Mouse (Mus musculus) ovary, postnatal 14 days (tissue): ENCODE data around the gene Hist1h3g.
"Not testable (repeated sequence)": the region's sequence is repeated elsewhere in the genome, so short reads cannot be mapped to it uniquely, and the experiment has no call there.

Source experiments
- DNase-seq: peaks from one replicate; pipeline ENCODE4 v3.0.0; 2022; ENCODE audit warnings: low spot score

Gene Hist1h3g

GRCm38 (mm10) chr13:23555839-23556416 is 20.7 kb downstream of the Hist1h3g start:
- no peak for DNase-seq

DNA sequence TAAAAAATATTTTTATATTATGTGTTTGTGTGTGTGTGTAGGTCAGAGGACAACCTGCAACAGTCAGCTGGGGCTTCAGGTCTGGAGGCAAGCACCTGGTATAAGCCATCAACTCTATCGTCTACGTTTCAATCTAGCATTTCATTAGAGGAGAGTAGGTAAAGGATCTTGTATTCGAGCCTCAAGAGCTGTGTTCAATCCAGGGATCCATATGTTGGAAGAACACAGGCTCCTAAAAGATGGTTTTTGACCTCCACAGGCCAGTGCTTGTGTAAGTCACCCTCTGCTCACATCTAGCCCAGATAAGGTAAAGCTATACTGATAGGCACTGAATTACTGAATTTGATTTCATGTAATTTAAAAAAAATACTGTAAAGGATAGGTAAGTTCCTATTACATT is 21.7 kb downstream of the Hist1h3g start:
- DNase-seq: no peak

DNA sequence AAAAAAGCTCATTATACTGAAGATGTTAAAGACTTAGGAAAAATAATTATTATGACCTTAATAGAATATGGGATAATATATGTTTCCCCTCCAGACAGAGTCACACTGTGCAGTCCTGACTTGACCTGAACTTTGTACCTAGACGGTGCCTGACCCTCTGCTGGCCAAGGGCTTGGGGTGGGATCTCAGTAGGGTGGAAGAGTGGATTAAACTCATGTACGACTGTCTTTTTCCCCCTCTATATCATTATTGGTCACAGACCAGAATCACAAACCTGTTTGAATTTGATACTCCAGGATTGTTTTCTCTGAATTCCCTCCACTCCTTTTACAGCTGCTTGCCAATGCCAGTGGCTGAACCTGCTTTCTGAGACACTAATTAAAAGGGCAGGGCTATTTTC is 25.5 kb downstream of the Hist1h3g start:
- not testable (repeated sequence) for DNase-seq

- not testable (repeated sequence) for DNase-seq
Observed at GRCm38 (mm10) chr13:23561531-23561882, 26.3 kb downstream of the Hist1h3g start.

DNA sequence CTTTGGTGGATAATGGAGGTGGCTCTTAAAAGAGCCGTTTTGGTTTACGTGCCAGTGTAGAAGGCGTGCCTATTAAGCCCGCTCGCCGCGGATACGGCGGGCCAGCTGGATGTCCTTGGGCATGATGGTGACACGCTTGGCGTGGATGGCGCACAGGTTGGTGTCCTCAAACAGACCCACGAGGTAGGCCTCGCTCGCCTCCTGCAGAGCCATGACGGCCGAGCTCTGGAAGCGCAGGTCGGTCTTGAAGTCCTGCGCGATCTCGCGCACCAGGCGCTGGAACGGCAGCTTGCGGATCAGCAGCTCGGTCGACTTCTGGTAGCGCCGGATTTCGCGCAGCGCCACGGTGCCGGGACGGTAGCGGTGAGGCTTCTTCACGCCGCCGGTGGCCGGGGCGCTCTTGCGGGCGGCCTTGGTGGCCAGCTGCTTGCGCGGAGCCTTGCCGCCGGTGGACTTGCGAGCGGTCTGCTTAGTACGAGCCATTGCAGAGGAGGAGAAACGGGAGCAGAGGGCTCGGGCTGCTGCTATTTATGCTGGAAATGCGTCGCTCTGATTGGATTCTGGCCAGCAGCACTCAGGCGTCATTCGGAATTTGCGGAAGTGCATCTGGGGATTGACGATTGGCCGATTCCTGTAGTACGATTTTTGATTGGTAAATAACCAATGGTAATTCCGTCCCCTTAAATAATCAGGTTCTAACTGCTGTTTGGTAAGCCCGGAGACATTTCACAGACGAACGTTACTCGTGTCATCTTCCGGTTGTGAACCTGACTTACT is 26.8 kb downstream of the Hist1h3g start, which contains the start of gene Hist1h3e:
Gene Hist1h3e (minus strand): TSS at position 487 of the 777 bp plus-strand sequence.
- DNase-seq: peak; percentile 92

DNA sequence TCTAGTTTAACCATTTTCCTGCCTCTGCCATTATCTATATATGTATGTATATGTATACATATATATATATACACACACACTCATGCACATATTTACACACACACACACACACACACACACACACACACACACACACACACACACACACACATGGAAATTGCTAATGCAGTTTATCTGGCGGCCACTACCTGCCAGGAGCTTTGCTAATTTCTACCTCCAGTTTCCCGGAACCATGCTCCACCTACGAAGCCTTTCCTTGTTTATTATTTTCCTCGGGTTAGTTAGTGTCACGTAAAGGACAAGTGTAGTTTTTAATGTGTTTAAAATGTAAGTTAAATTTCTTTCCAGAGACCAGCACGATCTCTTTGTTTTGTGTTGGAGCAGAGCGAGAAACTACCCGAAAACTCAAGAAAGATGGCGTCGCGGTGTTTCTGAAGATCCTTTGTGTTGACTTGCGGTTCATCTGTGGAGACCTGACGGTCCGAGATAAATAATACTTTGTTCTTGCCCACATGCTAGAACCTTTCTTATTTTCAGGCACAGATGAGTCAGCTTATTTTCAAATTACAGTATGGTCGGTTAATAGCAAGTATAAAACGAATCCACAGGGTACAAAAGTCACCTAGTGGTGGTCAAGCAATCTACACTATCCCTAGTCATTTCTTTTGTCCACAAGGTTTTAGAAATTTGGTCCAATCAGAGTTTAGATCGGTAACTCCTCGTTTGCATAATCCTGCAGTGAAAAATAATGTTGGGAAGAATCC is 27.7 kb downstream of the Hist1h3g start:
- DNase-seq: no peak

DNA sequence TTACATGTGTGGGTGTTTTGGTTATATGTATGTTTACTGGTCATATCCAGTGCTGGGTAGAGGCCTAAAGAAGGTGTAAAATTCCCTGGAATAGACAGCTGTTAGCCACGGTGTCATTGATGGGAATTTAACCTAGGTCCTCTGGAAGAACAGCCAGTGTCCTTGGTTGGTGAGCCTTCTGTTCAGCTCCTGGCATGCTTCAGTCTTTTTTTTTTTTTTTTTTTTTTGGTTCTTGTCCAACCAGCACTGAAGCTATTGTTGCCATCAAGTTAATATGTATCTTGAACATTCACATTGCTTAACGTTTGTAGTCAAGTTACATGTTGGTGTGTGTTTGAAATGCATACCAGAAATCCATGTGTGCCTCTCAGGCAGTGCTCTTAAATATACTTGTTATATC is 29.3 kb downstream of the Hist1h3g start:
- DNase-seq: no peak

- DNase-seq: not testable (repeated sequence)
Observed at GRCm38 (mm10) chr13:23570261-23571021, 35.2 kb downstream of the Hist1h3g start.

DNA sequence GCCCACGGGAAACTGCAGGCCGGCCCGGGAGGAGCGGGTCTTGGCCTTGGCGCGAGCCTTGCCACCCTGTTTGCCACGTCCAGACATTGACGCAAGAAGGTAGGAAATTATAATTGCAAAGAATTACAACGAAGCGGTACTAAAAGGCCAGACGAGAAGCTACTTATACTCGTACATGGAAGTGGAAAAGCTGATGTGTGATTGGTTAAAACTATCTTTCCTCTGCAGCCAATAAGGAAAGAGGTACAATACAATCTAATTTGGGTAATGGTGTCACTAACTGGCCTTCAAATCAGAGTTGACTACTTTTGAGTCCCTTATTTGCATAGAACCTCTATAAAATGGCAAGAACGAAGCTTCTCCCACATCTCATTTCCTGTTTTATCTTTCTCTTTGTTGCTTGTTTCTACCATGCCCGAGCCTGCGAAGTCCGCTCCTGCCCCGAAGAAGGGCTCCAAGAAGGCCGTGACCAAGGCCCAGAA is 35.8 kb downstream of the Hist1h3g start, which contains the start of the genes Hist1h2ae and Hist1h2bg:
Gene Hist1h2ae (minus strand): TSS at position 199 of the 482 bp plus-strand sequence.
Gene Hist1h2bg (plus strand): TSS at position 375 of the 482 bp plus-strand sequence.
- DNase-seq: no peak

GRCm38 (mm10) chr13:23571504-23572217 is 36.4 kb downstream of the Hist1h3g start:
- not testable (repeated sequence) for DNase-seq

DNA sequence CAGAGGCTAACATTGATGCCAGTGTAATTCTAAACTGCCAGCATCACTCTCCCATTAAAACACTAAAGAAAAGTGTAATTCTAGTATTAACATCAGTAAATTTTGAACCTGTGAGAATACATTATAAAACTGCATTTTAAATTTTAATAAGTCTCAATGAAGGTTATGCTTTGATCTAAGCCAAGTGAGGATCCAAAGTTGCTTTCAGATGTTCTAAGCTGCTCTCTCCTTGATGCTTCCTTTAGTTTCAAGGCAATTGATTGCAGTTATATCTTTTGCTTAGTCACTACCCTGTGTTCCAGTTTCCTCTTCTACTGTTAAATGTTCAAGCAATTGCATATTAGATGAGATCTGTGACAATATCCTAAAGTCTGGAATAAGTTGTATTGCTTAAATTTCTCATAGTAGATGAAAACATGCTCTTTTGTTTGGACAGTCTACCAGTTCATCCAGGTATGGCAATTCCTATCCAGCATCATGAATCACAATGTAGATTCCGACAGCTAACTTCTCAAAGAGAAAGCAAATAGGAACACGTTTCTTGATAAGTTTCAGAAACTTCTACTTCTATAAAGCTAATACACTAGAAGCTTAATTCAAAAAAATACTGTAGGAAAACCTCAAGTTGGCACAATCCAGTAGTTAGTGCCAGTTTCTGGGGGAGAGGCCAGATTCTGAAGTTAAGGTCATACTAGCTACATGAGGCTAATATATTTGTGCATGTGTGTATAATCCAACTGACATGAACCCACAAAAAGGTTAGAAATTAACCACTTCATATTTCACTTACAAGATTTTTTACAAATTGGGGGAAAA is 37.2 kb downstream of the Hist1h3g start:
- no peak for DNase-seq

DNA sequence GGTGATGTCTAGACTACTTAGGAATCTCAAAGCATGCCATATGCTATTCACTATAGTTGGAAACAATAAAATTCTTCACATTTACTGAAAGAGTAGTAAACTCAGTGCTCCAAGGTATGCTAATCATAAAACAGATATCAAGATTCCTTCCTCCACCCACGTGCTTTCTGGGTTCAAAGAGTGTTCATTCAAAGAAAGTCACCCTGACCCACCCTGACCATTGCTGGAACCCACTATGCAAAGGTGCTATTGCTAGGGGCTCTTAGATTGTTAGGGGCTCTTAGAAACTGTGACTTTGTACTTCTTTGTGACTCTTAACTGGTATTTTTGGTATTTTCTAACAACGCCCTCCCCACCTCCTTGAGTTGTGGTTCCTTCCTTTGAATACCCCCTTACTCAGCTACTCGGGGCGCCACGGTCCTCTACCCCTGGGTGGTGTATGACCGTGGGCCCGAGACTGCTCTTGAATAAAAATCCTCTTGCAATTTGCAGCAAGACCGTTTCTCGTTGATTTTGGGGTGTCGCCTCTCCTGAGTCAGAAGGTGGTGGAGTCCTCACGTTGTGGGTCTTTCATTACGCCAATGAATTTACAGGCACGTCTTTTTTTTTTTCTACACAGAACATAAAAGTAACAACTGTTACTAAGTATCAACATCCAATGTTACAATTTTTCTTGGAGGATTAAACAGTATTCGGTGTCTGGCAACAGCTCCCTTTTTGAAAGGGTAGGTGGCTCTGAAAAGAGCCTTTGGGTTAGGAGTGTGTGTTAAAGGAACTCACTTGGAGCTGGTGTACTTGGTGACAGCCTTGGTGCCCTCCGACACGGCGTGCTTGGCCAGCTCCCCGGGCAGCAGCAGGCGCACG is 38.0 kb downstream of the Hist1h3g start:
- DNase-seq: not testable (repeated sequence)

- peak; percentile 72 for DNase-seq
Observed at GRCm38 (mm10) chr13:23573898-23574524, 38.8 kb downstream of the Hist1h3g start, which contains the start of the genes Hist1h2bf and Hist1h2ad. Gene Hist1h2bf (minus strand): TSS chr13:23574196. Gene Hist1h2ad (plus strand): TSS chr13:23574381.

DNA sequence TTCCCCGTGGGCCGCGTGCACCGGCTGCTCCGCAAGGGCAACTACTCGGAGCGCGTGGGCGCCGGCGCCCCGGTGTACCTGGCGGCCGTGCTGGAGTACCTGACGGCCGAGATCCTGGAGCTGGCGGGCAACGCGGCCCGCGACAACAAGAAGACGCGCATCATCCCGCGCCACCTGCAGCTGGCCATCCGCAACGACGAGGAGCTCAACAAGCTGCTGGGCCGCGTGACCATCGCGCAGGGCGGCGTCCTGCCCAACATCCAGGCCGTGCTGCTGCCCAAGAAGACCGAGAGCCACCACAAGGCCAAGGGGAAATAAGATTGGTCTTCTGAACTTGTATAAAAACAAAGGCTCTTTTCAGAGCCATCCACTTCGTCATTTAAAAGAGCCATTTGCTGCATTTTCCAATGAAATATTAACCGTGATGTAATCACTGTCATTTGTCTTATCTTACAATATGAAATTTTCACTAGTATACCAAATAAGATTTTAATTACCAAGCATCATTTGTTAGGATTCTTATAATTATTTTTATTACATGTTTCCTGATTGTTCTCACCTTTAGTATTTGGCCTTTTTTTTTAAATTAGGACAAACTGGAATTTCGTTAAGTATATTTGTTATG is 39.4 kb downstream of the Hist1h3g start:
- DNase-seq: not testable (repeated sequence)

DNA sequence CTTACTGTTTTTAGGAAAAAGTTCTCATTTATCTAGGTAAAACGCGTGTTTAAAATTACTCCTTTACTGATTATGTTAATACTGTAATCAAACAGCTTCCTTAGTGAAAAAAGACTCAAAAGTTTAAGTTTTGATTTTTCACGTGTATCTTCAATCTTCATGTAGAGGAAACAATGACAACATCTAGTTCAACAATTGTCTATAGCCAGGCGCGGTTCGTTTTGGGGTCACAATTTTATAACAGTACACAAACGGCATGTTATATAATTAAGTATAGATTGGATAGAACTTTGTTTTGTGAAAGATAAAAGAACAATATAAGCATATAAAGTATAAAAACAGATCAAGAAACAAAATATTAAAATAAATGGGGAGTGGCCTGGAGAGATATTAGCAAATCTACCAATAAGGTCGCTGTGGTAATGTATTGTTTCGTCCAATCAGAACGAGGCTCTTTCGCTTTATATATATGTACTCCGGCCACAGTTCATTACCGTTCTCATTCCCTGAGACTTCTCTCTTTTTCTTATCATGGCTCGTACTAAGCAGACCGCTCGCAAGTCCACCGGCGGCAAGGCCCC is 40.1 kb downstream of the Hist1h3g start, which contains the start of gene Hist1h3d:
Gene Hist1h3d (plus strand): TSS at position 493 of the 581 bp plus-strand sequence.
- no peak for DNase-seq

GRCm38 (mm10) chr13:23575864-23576313 is 40.7 kb downstream of the Hist1h3g start:
- not testable (repeated sequence) for DNase-seq

GRCm38 (mm10) chr13:23576351-23576881 is 41.2 kb downstream of the Hist1h3g start:
- DNase-seq: no peak
